Mouse (Mus musculus) spleen, adult 2 months (tissue): Measurements from ENCODE around the gene Tsen54.
A peak's percentile ranks its signal among the peaks of the same experiment; 100 is the strongest.

ENCODE experiments used
- CTCF ChIP-seq: fragments of 200-500 bp; IDR thresholded peaks from 2 replicates; pipeline ENCODE4 v1.5.1; 2011; ENCODE audit warnings: mild to moderate bottlenecking, inconsistent platforms; ENCODE audit not compliant: insufficient read depth, insufficient read length, insufficient replicate concordance; ENCODE audit errors: extremely low read depth
- POLR2A ChIP-seq: fragments of 200-500 bp; IDR thresholded peaks from 2 replicates; pipeline ENCODE4 v1.6.1; 2011; ENCODE audit warnings: low read depth, low read length, inconsistent platforms

DNA sequence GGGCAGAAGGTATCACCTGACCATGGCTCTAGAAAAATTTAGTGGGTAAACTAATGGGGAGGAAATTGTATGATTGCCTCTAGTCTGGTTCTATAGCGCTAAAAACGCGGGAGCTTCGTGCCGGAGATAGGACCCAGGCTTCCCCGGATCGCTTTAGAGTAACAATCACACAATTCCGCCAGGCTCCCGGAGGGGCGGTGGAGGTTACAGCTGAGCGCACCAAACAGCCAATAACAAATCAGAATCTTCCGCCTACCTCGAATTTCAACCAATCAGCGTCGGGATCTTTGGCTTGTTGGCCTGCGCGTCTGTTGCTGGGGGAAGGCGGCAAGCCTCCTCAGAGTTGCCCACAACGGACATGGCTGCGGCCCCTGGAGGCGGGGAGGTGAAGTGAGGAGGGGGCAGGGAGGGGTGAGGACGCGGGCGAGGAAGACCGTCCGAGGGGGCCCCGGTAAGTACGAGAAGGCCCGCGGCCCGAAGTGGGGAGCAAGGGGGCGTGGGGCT, 49.4 kb upstream of the Tsen54 start, which contains the start of gene Tmem94:
- TF ChIP-seq CTCF (no peak), POLR2A (peak; percentile 7; the same call in 1 of the 2 replicates)
